Mouse (Mus musculus) mouse embryonic stem cell (cell line): ENCODE measurements at regions not wholly inside any gene's neighbourhood (a gene's known extent, or its start where the extent isn't known, plus 50 kb on each side); places are given as distances from the start of the nearest gene placed in this dataset.

Experiments
- in situ Hi-C, 2 experiments: fragments of 300-500 bp; cut with MboI; formaldehyde crosslinking; loops; 1 replicate in 1 of 2; 3 replicates in 1 of 2; pipeline ENCODE4 v1.14.3; 2019 to 2020; ENCODE audit warnings: low sequenced_read_pairs in 2 of 2, low pct_unique_long_range_greater_than_20kb in 1 of 2, mixed read lengths in 1 of 2; ENCODE audit not compliant: unreplicated experiment in 1 of 2

- in situ Hi-C loops: no loop called here
Measured at GRCm38 (mm10) chr10:93402689-93403509, 50.3 kb upstream of the Lta4h start.
